30 mouse cellular contexts compared by ENCODE assay signal in the genomic region with DNA sequence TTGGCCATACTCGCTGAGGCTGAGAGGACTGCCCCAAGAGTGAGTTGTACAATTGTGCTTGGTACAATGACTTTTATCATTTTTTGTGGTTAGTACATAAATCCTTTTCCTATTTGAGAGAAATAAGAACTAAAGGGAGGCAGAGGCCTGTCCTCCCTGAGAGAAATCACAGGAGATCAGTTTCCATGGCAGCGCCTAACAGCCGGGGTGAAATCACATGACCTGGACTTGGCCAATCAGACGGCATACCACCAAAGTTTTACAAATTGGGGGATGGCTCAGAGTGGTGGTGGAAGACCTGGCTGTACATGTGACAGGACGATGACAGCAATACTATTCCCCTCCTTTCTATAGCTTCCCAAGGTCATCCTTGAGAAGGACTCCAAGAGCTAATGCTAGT. TPM values are rescaled to one million over a fixed set of nuclear protein-coding genes. Genes with fewer than 3 reads are reported as not detected.
DNase-seq lines count a peak whose midpoint lies in the region; ATAC-seq and TF ChIP-seq lines count a peak whose summit lies in the region.
"Had no signal": no experiment of that assay in that cellular context is flagged by ENCODE, and none has a peak within 500 bp of the region (broad histone marks: within the 10 kb centered on the region; RNA-seq: fewer than 3 reads in every experiment).

No protein-coding gene starts in this region.

- peak; percentile 34; the same call in 1 of the 2 replicates for ATAC-seq in forebrain, postnatal 0 days
- no peak for ATAC-seq in forebrain, embryonic 13.5 days
- no peak for ATAC-seq in lung, embryonic 16.5 days (ENCODE audit: low read depth)
- ATAC-seq: forebrain, embryonic 15.5 days; hindbrain, embryonic 16.5 days; intestine, embryonic 15.5 days had no signal

- no peaks in the 10 kb centered on the region for H3K4me1 ChIP-seq in forebrain, postnatal 0 days (ENCODE audit: insufficient read depth)
- H3K4me1 ChIP-seq in forebrain, embryonic 13.5 days, result no peaks in the 10 kb centered on the region
- H3K4me1 ChIP-seq in lung, embryonic 16.5 days (replicated peaks; ENCODE audit: control insufficient read depth, insufficient read depth, low read length), result peaks cover 20% of the 10 kb centered on the region
- H3K4me1 ChIP-seq in brown adipose tissue, adult 24 weeks (ENCODE audit: control insufficient read depth, insufficient read depth, insufficient read length, low read length), result peaks cover 8% of the 10 kb centered on the region; the same call in 1 of the 2 replicates
- H3K4me1 ChIP-seq: embryonic facial prominence, embryonic 12.5 days; forebrain, embryonic 15.5 days; hindbrain, embryonic 13.5 days had no signal

- 80% methylated on average over 5 of the region's 5 CpGs for WGBS in forebrain, postnatal 0 days
- 82% methylated on average over 5 of the region's 5 CpGs for WGBS in forebrain, embryonic 13.5 days
- WGBS in lung, embryonic 16.5 days, result 87% methylated on average over 5 of the region's 5 CpGs

- H3K4me3 ChIP-seq in forebrain, postnatal 0 days (ENCODE audit: low read depth, low read length), result no peak overlapping the region
- H3K4me3 ChIP-seq in forebrain, embryonic 13.5 days, result no peak overlapping the region
- no peak overlapping the region for H3K4me3 ChIP-seq in lung, embryonic 16.5 days (ENCODE audit: low read length)
- H3K4me3 ChIP-seq in brown adipose tissue, adult 24 weeks (ENCODE audit: insufficient read depth, low read depth, low read length), result no peak overlapping the region
- H3K4me3 ChIP-seq: embryonic facial prominence, embryonic 12.5 days; embryonic facial prominence, embryonic 15.5 days; forebrain, embryonic 15.5 days; heart, embryonic 12.5 days; heart, embryonic 15.5 days; hindbrain, embryonic 10.5 days; hindbrain, embryonic 13.5 days; intestine, embryonic 15.5 days had no signal

- H3K4me2 ChIP-seq in forebrain, postnatal 0 days (ENCODE audit: low read depth), result no peak overlapping the region
- no peak overlapping the region for H3K4me2 ChIP-seq in forebrain, embryonic 13.5 days
- no peak overlapping the region for H3K4me2 ChIP-seq in lung, embryonic 16.5 days (ENCODE audit: low read depth, low read length)
- H3K4me2 ChIP-seq: embryonic facial prominence, embryonic 12.5 days; embryonic facial prominence, embryonic 15.5 days; forebrain, embryonic 15.5 days; heart, embryonic 15.5 days; hindbrain, embryonic 13.5 days; intestine, embryonic 15.5 days had no signal

- H3K36me3 ChIP-seq in forebrain, postnatal 0 days (ENCODE audit: insufficient read depth), result no peaks in the 10 kb centered on the region
- H3K36me3 ChIP-seq in forebrain, embryonic 13.5 days (ENCODE audit: poor library complexity, severe bottlenecking), result no peaks in the 10 kb centered on the region
- no peaks in the 10 kb centered on the region for H3K36me3 ChIP-seq in lung, embryonic 16.5 days (ENCODE audit: control insufficient read depth, insufficient read depth, low read length)
- H3K36me3 ChIP-seq: embryonic facial prominence, embryonic 12.5 days; embryonic facial prominence, embryonic 15.5 days; forebrain, embryonic 15.5 days; heart, embryonic 12.5 days; heart, embryonic 15.5 days; hindbrain, embryonic 10.5 days; hindbrain, embryonic 13.5 days; intestine, embryonic 15.5 days had no signal

- no peak for DNase-seq in forebrain, postnatal 0 days
- DNase-seq in lung, postnatal 10 days, result no peak
- no peak for DNase-seq in layer of hippocampus, postnatal 25 days (ENCODE audit: extremely low spot score in 1 of 2, low spot score in 1 of 2)
- DNase-seq: adrenal gland, postnatal 10 days; adrenal gland, postnatal 36 days; cerebellum, adult 11 months; cerebellum, adult 2 months; cerebellum, adult 9-11 months; cerebellum, postnatal 25 days; gastrocnemius, postnatal 10 days; gastrocnemius, postnatal 36 days; heart, postnatal 10 days; heart, postnatal 36 days had no signal

- no peak overlapping the region for H3K27ac ChIP-seq in forebrain, postnatal 0 days (ENCODE audit: low read depth, low read length)
- H3K27ac ChIP-seq in forebrain, embryonic 13.5 days, result no peak overlapping the region
- 0 out of 2 replicates have a peak overlapping the region, but pooled peaks have one; percentile 26 for H3K27ac ChIP-seq in lung, embryonic 16.5 days (ENCODE audit: low read length)
- H3K27ac ChIP-seq in brown adipose tissue, adult 24 weeks (replicated peaks; ENCODE audit: low read depth, low read length), result peak overlapping the region; percentile 48; the same call in 1 of the 2 replicates
- H3K27ac ChIP-seq: embryonic facial prominence, embryonic 12.5 days; embryonic facial prominence, embryonic 15.5 days; forebrain, embryonic 15.5 days; hindbrain, embryonic 10.5 days; hindbrain, embryonic 13.5 days; intestine, embryonic 15.5 days had no signal

- TF ChIP-seq CTCF in forebrain, postnatal 0 days (IDR thresholded peaks at IDR 0.05; ENCODE audit: low read depth), result no peak

- no peak overlapping the region for H3K9ac ChIP-seq in forebrain, postnatal 0 days
- H3K9ac ChIP-seq in forebrain, embryonic 13.5 days, result no peak overlapping the region
- no peak overlapping the region for H3K9ac ChIP-seq in lung, embryonic 16.5 days (ENCODE audit: low read length)
- H3K9ac ChIP-seq: embryonic facial prominence, embryonic 12.5 days; embryonic facial prominence, embryonic 15.5 days; forebrain, embryonic 15.5 days; heart, embryonic 12.5 days; heart, embryonic 15.5 days; hindbrain, embryonic 13.5 days; intestine, embryonic 15.5 days had no signal

- H3K27me3 ChIP-seq in forebrain, postnatal 0 days (ENCODE audit: insufficient read depth, low read length), result no peaks in the 10 kb centered on the region
- no peaks in the 10 kb centered on the region for H3K27me3 ChIP-seq in forebrain, embryonic 13.5 days
- H3K27me3 ChIP-seq in lung, embryonic 16.5 days (ENCODE audit: control insufficient read depth, insufficient read depth, low read depth, low read length), result no peaks in the 10 kb centered on the region
- H3K27me3 ChIP-seq: embryonic facial prominence, embryonic 12.5 days; embryonic facial prominence, embryonic 15.5 days; forebrain, embryonic 15.5 days; heart, embryonic 12.5 days; heart, embryonic 15.5 days; hindbrain, embryonic 13.5 days; intestine, embryonic 15.5 days had no signal

- H3K9me3 ChIP-seq in forebrain, postnatal 0 days (ENCODE audit: low read length), result no peaks in the 10 kb centered on the region
- H3K9me3 ChIP-seq in forebrain, embryonic 13.5 days (replicated peaks), result no peaks in the 10 kb centered on the region
- no peaks in the 10 kb centered on the region for H3K9me3 ChIP-seq in lung, embryonic 16.5 days (ENCODE audit: control insufficient read depth, low read length)
- H3K9me3 ChIP-seq: embryonic facial prominence, embryonic 12.5 days; embryonic facial prominence, embryonic 15.5 days; forebrain, embryonic 15.5 days; heart, embryonic 12.5 days; heart, embryonic 15.5 days; hindbrain, embryonic 10.5 days; hindbrain, embryonic 13.5 days; intestine, embryonic 15.5 days had no signal

RNA-seq across cellular contexts. Expression of a gene that starts 2.6 kb away (rescaled TPM):
- 3.2 and 3.9 TPM in 2 replicates for total RNA-seq in forebrain, postnatal 0 days (2014; rRNA removed)
- 1.9 TPM in 2 replicates for polyA plus RNA-seq in forebrain, postnatal 0 days (2015; fragmentation: Nextera tagmentation; extraction: Ambion mirVana)
- polyA plus RNA-seq in forebrain, embryonic 13.5 days (2015; fragmentation: Nextera tagmentation; extraction: Ambion mirVana), result 3.7 and 5.0 TPM in 2 replicates
- polyA plus RNA-seq in lung, embryonic 16.5 days (2015; fragmentation: Nextera tagmentation; extraction: Ambion mirVana), result 69.5 and 73.4 TPM in 2 replicates
- polyA plus RNA-seq in brown adipose tissue, adult 24 weeks (2012; ENCODE audit: insufficient read depth, insufficient read length, missing spikeins), result 6.1 and 9.2 TPM in 2 replicates
- 1 to 10 TPM; 2.8 to 3.9 TPM for total RNA-seq in layer of hippocampus, postnatal 25 days (2021)

RNA-seq across cellular contexts. Expression of a gene that starts 54.5 kb away (rescaled TPM):
- 0.14 and 0.54 TPM in 2 replicates for total RNA-seq in forebrain, postnatal 0 days (2014; rRNA removed)
- 0.54 and 0.58 TPM in 2 replicates for polyA plus RNA-seq in forebrain, postnatal 0 days (2015; fragmentation: Nextera tagmentation; extraction: Ambion mirVana)
- polyA plus RNA-seq in forebrain, embryonic 13.5 days (2015; fragmentation: Nextera tagmentation; extraction: Ambion mirVana), result 0.08 and 0.14 TPM in 2 replicates
- 0.10 TPM in 1 of 2 replicates, not detected in the other for polyA plus RNA-seq in lung, embryonic 16.5 days (2015; fragmentation: Nextera tagmentation; extraction: Ambion mirVana)
- not detected in 2 replicates for polyA plus RNA-seq in brown adipose tissue, adult 24 weeks (2012; ENCODE audit: insufficient read depth, insufficient read length, missing spikeins)
- under 1 TPM; 0.49 to 0.79 TPM for total RNA-seq in layer of hippocampus, postnatal 25 days (2021)
- total RNA-seq: adrenal gland, adult 18-20 months; adrenal gland, postnatal 10 days; adrenal gland, postnatal 36 days; common myeloid progenitor, adult 5-6 weeks; gastrocnemius, adult 18-20 months; gastrocnemius, postnatal 10 days; gastrocnemius, postnatal 36 days; granulocyte monocyte progenitor cell, adult 5-6 weeks; heart, postnatal 10 days; heart, postnatal 36 days had no signal
- polyA plus RNA-seq: embryonic facial prominence, embryonic 12.5 days; embryonic facial prominence, embryonic 15.5 days; forebrain, embryonic 11.5 days; heart, embryonic 12.5 days; heart, embryonic 15.5 days had no signal

RNA-seq across cellular contexts. Expression of a gene that starts 56.6 kb away (rescaled TPM):
- 28.0 and 31.0 TPM in 2 replicates for total RNA-seq in forebrain, postnatal 0 days (2014; rRNA removed)
- 17.2 and 21.1 TPM in 2 replicates for polyA plus RNA-seq in forebrain, postnatal 0 days (2015; fragmentation: Nextera tagmentation; extraction: Ambion mirVana)
- polyA plus RNA-seq in forebrain, embryonic 13.5 days (2015; fragmentation: Nextera tagmentation; extraction: Ambion mirVana), result 34.1 and 38.4 TPM in 2 replicates
- polyA plus RNA-seq in lung, embryonic 16.5 days (2015; fragmentation: Nextera tagmentation; extraction: Ambion mirVana), result 31.6 and 32.8 TPM in 2 replicates
- polyA plus RNA-seq in brown adipose tissue, adult 24 weeks (2012; ENCODE audit: insufficient read depth, insufficient read length, missing spikeins), result 7.3 and 11.2 TPM in 2 replicates
- total RNA-seq in layer of hippocampus, postnatal 25 days (2021), result 10 to 100 TPM; 17.8 to 18.9 TPM

Comparison
In these comparisons a context has a peak if more than half of its experiments do, and no peak if none do; other contexts are left out.
1. H3K27ac ChIP-seq: peak in lung, embryonic 16.5 days (single experiment) and brown adipose tissue, adult 24 weeks (single experiment); none in forebrain, postnatal 0 days (single experiment) and forebrain, embryonic 13.5 days (single experiment).